ENCODE assay signal across 13 mouse cellular contexts in the genomic region with DNA sequence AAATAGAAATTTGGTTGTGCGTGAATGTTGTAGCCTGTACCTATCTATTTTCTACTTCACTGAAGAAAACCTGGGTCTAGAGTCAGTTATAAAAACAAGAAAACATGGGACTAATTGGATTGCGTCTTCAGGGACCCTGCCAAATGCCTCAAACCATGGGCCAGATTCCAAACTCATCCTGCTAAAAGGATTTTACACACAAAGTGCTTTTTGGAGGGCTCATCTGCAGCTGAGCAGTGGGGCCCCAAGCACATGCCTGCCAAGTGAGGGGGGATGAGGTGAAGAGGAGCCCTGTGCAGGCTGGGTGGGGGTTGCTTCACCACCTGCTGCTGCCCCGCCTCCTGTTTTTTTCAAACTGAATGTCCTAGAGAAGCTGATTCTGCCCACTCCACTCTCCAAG.
A peak's percentile ranks its signal among the peaks of the same experiment; 100 is the strongest.
DNase-seq lines count a peak whose midpoint lies in the region; ATAC-seq lines count a peak whose summit lies in the region.
"Had no signal": no experiment of that assay in that cellular context is flagged by ENCODE, and none has a peak within 500 bp of the region (broad histone marks: within the 10 kb centered on the region; RNA-seq: fewer than 3 reads in every experiment).

No protein-coding gene starts in this region.

- H3K4me2 ChIP-seq in hindbrain, embryonic 15.5 days: no peak overlapping the region
- no peak overlapping the region for H3K4me2 ChIP-seq in hindbrain, embryonic 12.5 days (replicated peaks)
- H3K4me2 ChIP-seq in embryonic facial prominence, embryonic 14.5 days (ENCODE audit: low read depth, low read length): no peak overlapping the region
- no peak overlapping the region for H3K4me2 ChIP-seq in neural tube, embryonic 15.5 days
- H3K4me2 ChIP-seq: kidney, embryonic 15.5 days; liver, embryonic 15.5 days had no signal

- H3K9me3 ChIP-seq in hindbrain, embryonic 15.5 days: no peaks in the 10 kb centered on the region
- H3K9me3 ChIP-seq in hindbrain, embryonic 12.5 days (replicated peaks): no peaks in the 10 kb centered on the region
- no peaks in the 10 kb centered on the region for H3K9me3 ChIP-seq in embryonic facial prominence, embryonic 14.5 days (ENCODE audit: control insufficient read depth, low read length)
- H3K9me3 ChIP-seq in neural tube, embryonic 15.5 days (replicated peaks): no peaks in the 10 kb centered on the region
- H3K9me3 ChIP-seq: kidney, embryonic 15.5 days; liver, embryonic 15.5 days had no signal

- no peaks in the 10 kb centered on the region for H3K36me3 ChIP-seq in hindbrain, embryonic 15.5 days
- no peaks in the 10 kb centered on the region for H3K36me3 ChIP-seq in hindbrain, embryonic 12.5 days
- H3K36me3 ChIP-seq in embryonic facial prominence, embryonic 14.5 days (ENCODE audit: control insufficient read depth, insufficient read depth, low read length): no peaks in the 10 kb centered on the region
- no peaks in the 10 kb centered on the region for H3K36me3 ChIP-seq in neural tube, embryonic 15.5 days
- H3K36me3 ChIP-seq: liver, embryonic 15.5 days had no signal

- WGBS in hindbrain, embryonic 15.5 days: 59% methylated on average over 3 of the region's 3 CpGs
- 91% methylated on average over 3 of the region's 3 CpGs for WGBS in hindbrain, embryonic 12.5 days
- WGBS in embryonic facial prominence, embryonic 14.5 days: 48% methylated on average over 3 of the region's 3 CpGs
- 60% methylated on average over 3 of the region's 3 CpGs for WGBS in neural tube, embryonic 15.5 days

- intact Hi-C loops in heart, postnatal 25 days (cut with DNase I): no loop called here

- peaks cover 29% of the 10 kb centered on the region for H3K4me1 ChIP-seq in hindbrain, embryonic 15.5 days (replicated peaks)
- H3K4me1 ChIP-seq in hindbrain, embryonic 12.5 days: peaks cover 13% of the 10 kb centered on the region
- H3K4me1 ChIP-seq in embryonic facial prominence, embryonic 14.5 days (ENCODE audit: control insufficient read depth, insufficient read depth, low read length): peaks cover 16% of the 10 kb centered on the region
- H3K4me1 ChIP-seq in neural tube, embryonic 15.5 days: peaks cover 30% of the 10 kb centered on the region
- H3K4me1 ChIP-seq: liver, embryonic 15.5 days had no signal

- no peak overlapping the region for H3K9ac ChIP-seq in hindbrain, embryonic 15.5 days
- no peak overlapping the region for H3K9ac ChIP-seq in hindbrain, embryonic 12.5 days
- no peak overlapping the region; the same call in 1 of the 2 replicates for H3K9ac ChIP-seq in embryonic facial prominence, embryonic 14.5 days (ENCODE audit: low read depth, low read length)
- H3K9ac ChIP-seq in neural tube, embryonic 15.5 days (replicated peaks): no peak overlapping the region
- H3K9ac ChIP-seq: kidney, embryonic 15.5 days; liver, embryonic 15.5 days had no signal

- DNase-seq in right cerebral cortex, postnatal 10 days (ENCODE audit: low spot score in 2 of 2): peak; percentile 66 to 72
- no peak for DNase-seq in right cerebral cortex, adult 18-20 months
- peak; percentile 87 for DNase-seq in embryonic facial prominence, embryonic 14.5 days (ENCODE audit: low spot score)
- no peak for DNase-seq in spleen, adult 12 weeks (ENCODE audit: low spot score)
- DNase-seq in heart, postnatal 25 days (ENCODE audit: low spot score): no peak
- DNase-seq: cerebellum, adult 9-11 months had no signal

- H3K4me3 ChIP-seq in hindbrain, embryonic 15.5 days: no peak overlapping the region
- no peak overlapping the region for H3K4me3 ChIP-seq in hindbrain, embryonic 12.5 days
- H3K4me3 ChIP-seq in embryonic facial prominence, embryonic 14.5 days (ENCODE audit: low read depth, low read length): no peak overlapping the region
- H3K4me3 ChIP-seq in neural tube, embryonic 15.5 days (replicated peaks): no peak overlapping the region
- H3K4me3 ChIP-seq: erythroblast, embryonic 14.5 days; kidney, embryonic 15.5 days; liver, embryonic 15.5 days had no signal

- ATAC-seq in hindbrain, embryonic 15.5 days (ENCODE audit: low FRiP score, low read depth): peak; percentile 70
- ATAC-seq in hindbrain, embryonic 12.5 days (ENCODE audit: low FRiP score): no peak
- ATAC-seq in embryonic facial prominence, embryonic 14.5 days (ENCODE audit: low read depth): peak; percentile 62
- ATAC-seq in neural tube, embryonic 15.5 days (ENCODE audit: low FRiP score): 0 out of 2 replicates have a peak, but pooled peaks have one; percentile 43

- peak overlapping the region; percentile 36 for H3K27ac ChIP-seq in hindbrain, embryonic 15.5 days (replicated peaks)
- H3K27ac ChIP-seq in hindbrain, embryonic 12.5 days: no peak overlapping the region
- H3K27ac ChIP-seq in embryonic facial prominence, embryonic 14.5 days (replicated peaks; ENCODE audit: low read depth, low read length): peak overlapping the region; percentile 24; the same call in 1 of the 2 replicates
- H3K27ac ChIP-seq in neural tube, embryonic 15.5 days (replicated peaks): peak overlapping the region; percentile 74
- H3K27ac ChIP-seq: kidney, embryonic 15.5 days; liver, embryonic 15.5 days had no signal

- H3K27me3 ChIP-seq in hindbrain, embryonic 15.5 days: no peaks in the 10 kb centered on the region
- H3K27me3 ChIP-seq in hindbrain, embryonic 12.5 days: no peaks in the 10 kb centered on the region
- no peaks in the 10 kb centered on the region for H3K27me3 ChIP-seq in embryonic facial prominence, embryonic 14.5 days (replicated peaks; ENCODE audit: control insufficient read depth, insufficient read depth, low read length)
- no peaks in the 10 kb centered on the region for H3K27me3 ChIP-seq in neural tube, embryonic 15.5 days (replicated peaks)
- H3K27me3 ChIP-seq: CH12.LX; kidney, embryonic 15.5 days; liver, embryonic 15.5 days had no signal

Comparison
In these comparisons a context has a peak if more than half of its experiments do, and no peak if none do; other contexts are left out.
1. DNase-seq: peak in right cerebral cortex, postnatal 10 days (2 of 2) and embryonic facial prominence, embryonic 14.5 days (single experiment); none in right cerebral cortex, adult 18-20 months (single experiment), spleen, adult 12 weeks (single experiment) and heart, postnatal 25 days (single experiment).